Mouse (Mus musculus): ENCODE results near the gene Ruvbl2.

GRCm38 (mm10) chr7:45482166-45482565, 44.3 kb upstream of the Ruvbl2 start:
- TF ChIP-seq CTCF (IDR thresholded peaks at IDR 0.05; ENCODE audit: control insufficient read depth, insufficient read depth, insufficient read length) (no peak), MAX (IDR thresholded peaks at IDR 0.05) (no peak)

All from C2C12 (cell line).